Mouse (Mus musculus): ENCODE data around the gene Aplnr. TPM values are rescaled to one million over a fixed set of nuclear protein-coding genes. Genes with fewer than 3 reads are reported as not detected.

The Aplnr gene
- 32.9 and 40.6 TPM in 2 replicates for polyA plus RNA-seq (2016; fragmentation: Nextera tagmentation; extraction: Ambion mirVana)

DNA sequence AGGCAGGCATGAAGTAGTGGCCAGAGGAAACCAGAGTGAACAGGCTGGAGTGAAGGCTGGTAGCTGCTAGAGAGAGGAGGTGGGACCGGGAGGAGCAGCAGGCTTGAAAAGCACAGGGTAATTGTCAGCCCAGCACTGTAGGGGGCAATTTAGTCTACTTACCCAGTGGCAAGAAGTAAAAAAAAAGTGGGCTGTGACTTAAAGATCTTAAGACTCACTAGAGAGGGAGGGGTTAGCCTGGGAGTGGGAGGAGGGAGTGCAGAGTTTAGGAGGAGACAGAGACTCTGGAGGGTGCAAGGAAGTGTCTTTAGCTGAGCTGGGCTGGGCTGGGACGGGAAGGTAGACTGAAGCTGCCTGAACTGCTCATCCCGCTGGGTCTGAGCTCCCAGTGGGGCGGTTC, at the start of gene Aplnr:
TSS of gene Aplnr (plus strand) at position 137 of the 400 bp plus-strand sequence.
- Histone ChIP-seq H3K36me3 (no peaks in the 10 kb centered on the region), H3K4me3 (peak within 1 kb of the TSS; percentile 27), H3K27ac (no peak within 1 kb of the TSS), H3K4me1 (peaks cover 16% of the 10 kb centered on the region), H3K9me3 (replicated peaks) (no peaks in the 10 kb centered on the region), H3K27me3 (ENCODE audit: low read depth, poor library complexity, severe bottlenecking) (peaks cover 20% of the 10 kb centered on the region; the same call in 1 of the 2 replicates)
- 5% methylated on average over 4 of the region's 4 CpGs for WGBS
- DNase-seq (ENCODE audit: low spot score): no peak

DNA sequence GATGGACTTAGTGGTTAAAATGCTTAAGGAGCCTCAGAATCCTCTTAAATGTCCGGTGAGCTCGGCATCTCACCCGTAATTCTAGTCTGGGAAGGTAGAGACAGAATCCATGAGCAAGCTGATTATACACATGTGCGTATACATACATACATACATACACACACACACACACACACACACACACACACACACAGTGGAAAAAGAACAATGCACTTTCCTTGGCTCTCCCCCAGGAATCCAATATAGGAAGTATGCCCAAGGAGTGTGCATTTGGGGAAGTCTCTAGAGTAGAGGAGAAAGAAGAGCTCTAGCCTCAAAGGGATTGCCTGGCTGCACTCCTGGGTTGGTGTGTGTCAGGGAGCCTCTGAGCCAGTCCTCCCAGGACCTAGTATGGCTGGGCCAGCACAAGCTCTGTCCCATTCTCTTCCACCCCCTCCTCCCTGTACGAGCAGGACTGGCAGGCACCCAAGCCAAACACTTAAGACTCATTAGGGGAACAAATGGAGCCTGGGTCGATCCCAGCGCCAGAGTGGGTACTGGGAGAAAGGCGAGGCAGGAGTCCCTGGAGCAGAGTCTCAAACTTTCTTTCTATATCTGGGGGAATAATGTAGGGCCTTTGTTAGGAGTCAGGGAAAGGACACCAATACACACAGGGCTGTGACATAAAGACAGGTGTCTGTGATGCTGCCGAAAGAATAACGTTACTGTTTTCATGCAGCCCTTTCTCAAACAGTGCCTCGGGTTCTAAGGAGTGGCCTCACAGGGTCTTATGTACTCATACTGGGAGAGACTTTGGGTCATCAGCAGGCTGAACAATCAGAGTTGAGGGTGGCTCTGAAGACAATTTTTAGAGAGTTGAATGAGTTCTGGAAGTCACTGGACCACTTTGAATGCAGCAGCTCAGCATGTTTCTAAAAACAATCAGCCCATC, 47.0 kb upstream of the Aplnr start:
- Histone ChIP-seq H3K9me3 (replicated peaks) (no peaks in the 10 kb centered on the region), H3K27me3 (ENCODE audit: low read depth, poor library complexity, severe bottlenecking) (no peaks in the 10 kb centered on the region), H3K27ac (no peak overlapping the region), H3K4me1 (no peaks in the 10 kb centered on the region), H3K36me3 (no peaks in the 10 kb centered on the region), H3K4me3 (no peak overlapping the region)
- DNase-seq (ENCODE audit: low spot score): no peak
- 74% methylated on average over 11 of the region's 11 CpGs for WGBS

DNA sequence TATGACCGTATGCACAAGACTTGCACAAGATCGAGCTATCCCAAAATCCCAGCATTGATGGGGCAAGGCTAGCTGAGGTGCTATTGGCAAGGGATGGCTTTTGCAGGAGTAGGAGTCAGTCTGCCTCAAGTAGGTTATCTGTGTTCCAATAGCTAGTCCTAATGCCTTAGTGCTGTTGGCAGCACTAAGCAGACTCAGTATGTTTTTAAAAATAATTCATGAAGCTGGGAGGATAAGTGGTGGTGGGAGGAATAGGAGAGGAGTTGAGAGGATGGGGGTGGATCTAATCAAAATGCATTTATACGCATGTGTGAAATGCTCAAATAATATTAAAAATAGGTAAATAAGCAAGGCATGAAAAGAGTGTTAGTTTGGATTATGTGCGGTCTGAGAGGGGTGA, 44.7 kb upstream of the Aplnr start:
- no peaks in the 10 kb centered on the region for H3K9me3 ChIP-seq (replicated peaks)
- no peaks in the 10 kb centered on the region for H3K27me3 ChIP-seq (ENCODE audit: low read depth, poor library complexity, severe bottlenecking)
- no peaks in the 10 kb centered on the region for H3K36me3 ChIP-seq
- DNase-seq (ENCODE audit: low spot score): no peak
- H3K4me1 ChIP-seq: no peaks in the 10 kb centered on the region
- H3K4me3 ChIP-seq: no peak overlapping the region
- no peak overlapping the region for H3K27ac ChIP-seq
- WGBS: 92% methylated on average over 4 of the region's 4 CpGs

DNA sequence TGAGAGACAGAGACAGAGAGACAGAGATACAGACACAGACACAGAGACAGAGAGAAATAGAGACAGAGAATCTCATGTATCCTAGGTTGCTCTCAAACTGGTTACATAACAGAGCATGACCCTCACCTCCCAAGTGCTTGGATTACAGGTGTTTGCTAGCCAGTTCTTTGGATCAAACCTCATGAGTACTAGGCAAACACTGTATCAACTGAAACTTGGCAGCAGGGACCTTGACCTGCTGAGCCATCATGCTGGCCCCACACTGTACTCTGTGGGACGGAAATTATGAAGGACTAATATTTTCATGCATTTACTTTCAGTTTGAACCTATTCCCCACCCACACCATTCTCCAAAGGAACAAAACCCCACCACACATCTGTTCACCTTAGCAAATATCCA, 42.6 kb upstream of the Aplnr start:
- WGBS: 90% methylated on average over 1 of the region's 1 CpGs
- Histone ChIP-seq H3K4me3 (no peak overlapping the region), H3K9me3 (replicated peaks) (no peaks in the 10 kb centered on the region), H3K27me3 (ENCODE audit: low read depth, poor library complexity, severe bottlenecking) (no peaks in the 10 kb centered on the region), H3K4me1 (no peaks in the 10 kb centered on the region), H3K36me3 (no peaks in the 10 kb centered on the region), H3K27ac (no peak overlapping the region)
- no peak for DNase-seq (ENCODE audit: low spot score)

DNA sequence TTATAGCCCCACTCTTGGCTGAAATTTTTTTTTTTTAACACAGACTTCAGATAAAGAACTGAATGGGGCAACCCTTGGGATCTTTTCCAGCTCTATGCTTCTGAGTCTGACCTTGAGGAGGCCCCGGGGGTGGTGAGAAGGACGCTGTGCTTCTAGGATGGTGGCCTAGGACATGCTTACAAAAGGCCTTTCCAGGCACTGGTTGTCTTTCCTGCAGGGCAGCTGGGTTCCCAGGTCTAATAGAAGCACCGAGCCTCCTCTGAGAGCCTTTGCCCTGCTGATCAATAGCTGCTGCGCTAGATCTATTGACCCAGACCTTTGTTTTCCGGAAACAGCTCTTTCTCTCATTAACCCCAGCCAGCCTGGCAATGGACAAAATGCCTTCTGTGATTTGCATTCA, 40.1 kb upstream of the Aplnr start:
- Histone ChIP-seq H3K36me3 (no peaks in the 10 kb centered on the region), H3K4me3 (no peak overlapping the region), H3K27me3 (ENCODE audit: low read depth, poor library complexity, severe bottlenecking) (no peaks in the 10 kb centered on the region), H3K4me1 (no peaks in the 10 kb centered on the region), H3K27ac (0 out of 2 replicates have a peak overlapping the region, but pooled peaks have one; percentile 37), H3K9me3 (replicated peaks) (no peaks in the 10 kb centered on the region)
- 63% methylated on average over 5 of the region's 5 CpGs for WGBS
- DNase-seq (ENCODE audit: low spot score): no peak

DNA sequence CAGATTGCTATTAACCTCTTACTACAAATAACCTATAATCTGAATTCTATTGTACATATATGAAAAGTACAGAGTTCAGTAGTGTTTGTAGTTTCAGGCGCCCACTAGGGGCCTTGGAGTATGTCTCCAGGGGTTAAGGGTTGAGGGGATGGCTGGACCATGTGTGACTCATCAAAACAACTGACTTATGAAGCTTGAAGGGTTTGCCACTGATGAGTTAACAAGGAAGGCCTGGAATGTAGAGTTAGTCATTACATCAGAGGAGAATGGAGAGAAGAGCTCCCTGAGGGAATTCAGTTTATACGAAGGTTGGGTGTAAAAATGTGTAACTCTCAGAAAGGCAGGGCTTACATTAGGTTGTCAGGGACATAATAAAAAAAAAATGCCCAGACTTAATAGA, 38.0 kb upstream of the Aplnr start:
- H3K27me3 ChIP-seq (ENCODE audit: low read depth, poor library complexity, severe bottlenecking): no peaks in the 10 kb centered on the region
- H3K4me3 ChIP-seq: no peak overlapping the region
- H3K4me1 ChIP-seq: no peaks in the 10 kb centered on the region
- no peaks in the 10 kb centered on the region for H3K36me3 ChIP-seq
- no peak for DNase-seq (ENCODE audit: low spot score)
- no peak overlapping the region for H3K27ac ChIP-seq
- 86% methylated on average over 2 of the region's 2 CpGs for WGBS
- H3K9me3 ChIP-seq (replicated peaks): no peaks in the 10 kb centered on the region

DNA sequence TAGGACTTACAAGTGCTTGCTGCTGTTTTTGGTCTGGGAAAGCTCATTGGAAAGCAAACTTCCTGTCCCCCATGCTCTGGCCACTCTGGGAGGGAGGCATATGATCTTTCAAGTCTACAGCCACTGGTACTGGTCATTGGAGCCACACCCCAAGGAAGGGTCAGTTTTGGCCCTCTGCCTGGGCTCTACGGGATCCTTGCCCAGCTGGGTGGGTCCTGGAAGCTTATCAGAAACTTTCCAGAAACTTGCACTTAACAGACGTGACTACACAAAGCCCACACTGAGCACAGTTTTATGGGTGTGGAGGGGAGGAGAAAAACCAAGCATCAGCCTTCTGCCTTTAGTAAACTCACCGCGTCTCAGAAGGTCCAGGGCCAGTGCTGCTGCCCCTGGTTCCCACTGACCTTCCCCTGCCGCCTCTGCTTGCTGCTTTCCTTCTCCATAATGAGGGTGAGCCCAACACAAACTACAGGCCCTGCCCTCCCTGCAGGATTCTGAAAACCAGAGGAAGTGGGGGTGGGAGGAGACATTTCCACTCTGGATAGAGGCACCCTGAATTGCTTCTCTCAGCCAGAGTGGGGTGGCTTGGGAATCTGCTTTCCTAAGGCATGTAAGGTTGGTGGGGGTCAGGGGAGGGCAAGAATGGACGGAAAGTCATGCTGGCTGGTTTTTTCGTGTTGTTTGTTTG, 37.1 kb upstream of the Aplnr start:
- DNase-seq (ENCODE audit: low spot score): no peak
- Histone ChIP-seq H3K4me1 (no peaks in the 10 kb centered on the region), H3K9me3 (replicated peaks) (no peaks in the 10 kb centered on the region), H3K27me3 (ENCODE audit: low read depth, poor library complexity, severe bottlenecking) (no peaks in the 10 kb centered on the region), H3K27ac (no peak overlapping the region), H3K4me3 (no peak overlapping the region), H3K36me3 (no peaks in the 10 kb centered on the region)
- 78% methylated on average over 7 of the region's 7 CpGs for WGBS

DNA sequence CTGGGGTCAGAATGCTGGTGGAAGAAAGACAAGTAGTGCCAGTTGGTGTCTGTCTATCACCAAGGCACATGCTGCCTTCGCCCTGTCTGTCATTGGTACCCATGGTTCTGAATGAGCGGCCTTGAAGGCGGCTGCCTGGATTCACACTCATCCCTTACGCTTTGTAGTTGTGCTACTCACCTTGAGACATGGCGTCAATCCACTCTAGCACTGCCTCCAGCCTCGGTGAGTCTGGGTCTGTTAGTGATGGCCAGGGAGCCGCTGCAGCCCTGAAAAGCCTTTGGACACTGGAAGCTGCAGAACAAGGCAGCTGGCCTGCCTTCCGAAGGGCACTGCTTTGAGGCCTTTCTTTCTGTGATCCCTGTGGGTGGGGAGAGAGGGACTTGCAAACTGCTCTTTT, 32.8 kb upstream of the Aplnr start:
- Histone ChIP-seq H3K4me3 (no peak overlapping the region), H3K36me3 (no peaks in the 10 kb centered on the region), H3K27ac (no peak overlapping the region), H3K9me3 (replicated peaks) (no peaks in the 10 kb centered on the region), H3K27me3 (ENCODE audit: low read depth, poor library complexity, severe bottlenecking) (no peaks in the 10 kb centered on the region), H3K4me1 (no peaks in the 10 kb centered on the region)
- 80% methylated on average over 8 of the region's 8 CpGs for WGBS
- DNase-seq (ENCODE audit: low spot score): no peak

DNA sequence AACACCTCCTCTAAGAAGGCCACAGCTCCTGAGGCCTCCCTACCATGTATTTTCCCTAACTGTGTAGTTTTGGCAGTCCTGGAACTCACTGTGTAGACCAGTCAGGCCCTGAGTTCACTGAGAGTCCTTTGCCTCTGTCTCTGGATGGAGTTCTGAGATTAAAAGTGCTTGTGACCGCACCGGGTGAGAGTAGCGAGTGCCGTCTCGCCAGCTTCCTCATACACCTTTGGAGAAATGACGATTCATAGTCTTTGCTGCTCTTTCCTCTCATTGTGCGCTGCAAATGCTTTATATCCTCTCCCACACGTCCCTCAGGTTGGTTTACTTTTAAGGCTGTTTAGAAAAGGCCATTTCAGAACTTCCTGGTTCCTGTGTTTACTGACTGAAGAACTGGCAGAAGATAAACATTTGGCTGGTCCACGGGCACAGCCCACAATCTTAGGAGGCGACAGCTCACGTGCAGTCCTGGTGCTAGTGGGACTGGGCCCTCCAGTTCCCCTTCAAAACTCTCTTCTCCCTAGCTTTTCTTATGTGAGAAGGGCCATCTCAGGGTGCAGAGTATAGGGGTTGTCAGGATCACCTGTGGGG, 30.5 kb upstream of the Aplnr start:
- no peak for DNase-seq (ENCODE audit: low spot score)
- 72% methylated on average over 11 of the region's 11 CpGs for WGBS
- Histone ChIP-seq H3K9me3 (replicated peaks) (no peaks in the 10 kb centered on the region), H3K36me3 (no peaks in the 10 kb centered on the region), H3K4me1 (no peaks in the 10 kb centered on the region), H3K27me3 (ENCODE audit: low read depth, poor library complexity, severe bottlenecking) (no peaks in the 10 kb centered on the region), H3K27ac (no peak overlapping the region), H3K4me3 (no peak overlapping the region)

DNA sequence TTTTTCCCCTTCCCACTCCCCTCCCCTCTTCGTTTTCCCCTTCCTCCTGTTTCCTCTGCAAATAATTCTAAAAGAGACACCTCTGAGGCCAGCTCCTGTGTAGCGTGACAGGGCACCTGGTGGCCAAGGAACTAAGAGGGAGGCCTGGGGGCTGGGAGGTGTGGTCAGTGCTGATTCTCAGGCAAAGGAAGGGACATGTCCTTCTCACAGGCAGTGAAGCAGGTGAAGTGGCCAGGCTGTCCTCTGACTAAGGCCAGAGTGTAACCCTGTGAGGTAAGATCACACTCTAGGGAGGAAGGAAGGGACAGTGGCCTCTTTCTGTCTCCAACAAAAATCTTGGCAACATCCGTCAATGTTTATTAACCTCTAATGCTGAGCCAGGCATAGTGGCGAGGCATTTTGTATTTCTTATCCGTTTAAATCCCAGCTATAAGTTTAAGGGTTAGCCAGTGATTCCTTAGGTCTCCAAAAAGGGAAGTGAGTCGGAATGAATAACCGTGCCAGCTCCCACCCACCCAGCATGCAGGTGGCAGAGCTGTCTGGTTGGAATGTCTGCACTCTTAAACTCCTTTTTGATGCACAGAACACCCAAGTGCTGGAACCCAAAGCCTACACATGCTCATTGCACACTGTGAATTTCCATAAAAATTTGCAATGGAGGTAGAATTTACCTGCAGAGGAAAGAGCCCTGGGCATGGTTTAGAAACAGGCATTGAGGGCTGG, 29.8 kb upstream of the Aplnr start:
- Histone ChIP-seq H3K4me1 (no peaks in the 10 kb centered on the region), H3K9me3 (replicated peaks) (no peaks in the 10 kb centered on the region), H3K36me3 (no peaks in the 10 kb centered on the region), H3K27ac (no peak overlapping the region), H3K4me3 (no peak overlapping the region), H3K27me3 (ENCODE audit: low read depth, poor library complexity, severe bottlenecking) (no peaks in the 10 kb centered on the region)
- no peak for DNase-seq (ENCODE audit: low spot score)
- WGBS: 76% methylated on average over 7 of the region's 7 CpGs

DNA sequence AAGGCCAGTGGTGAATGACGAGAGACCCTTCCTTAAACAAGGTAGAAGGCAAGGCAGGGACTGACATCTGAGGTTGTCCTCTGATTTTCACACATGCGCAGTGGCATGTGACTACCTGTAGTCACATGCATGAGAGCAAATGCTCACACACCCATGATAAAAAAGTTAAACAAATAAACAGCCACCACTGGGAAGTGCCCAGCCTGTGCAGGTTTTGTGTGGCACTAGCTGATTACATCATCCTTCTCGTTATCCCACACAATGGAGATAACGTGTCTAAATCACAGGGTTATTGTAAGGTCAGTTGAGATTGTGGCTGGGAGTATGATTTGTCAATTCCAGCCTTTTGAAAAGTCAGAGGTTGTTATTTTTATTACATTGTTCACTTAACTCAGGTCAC, 29.1 kb upstream of the Aplnr start:
- Histone ChIP-seq H3K27me3 (ENCODE audit: low read depth, poor library complexity, severe bottlenecking) (no peaks in the 10 kb centered on the region), H3K4me3 (no peak overlapping the region), H3K4me1 (no peaks in the 10 kb centered on the region), H3K9me3 (replicated peaks) (no peaks in the 10 kb centered on the region), H3K36me3 (no peaks in the 10 kb centered on the region), H3K27ac (no peak overlapping the region)
- DNase-seq (ENCODE audit: low spot score): no peak
- WGBS: 77% methylated on average over 4 of the region's 4 CpGs

DNA sequence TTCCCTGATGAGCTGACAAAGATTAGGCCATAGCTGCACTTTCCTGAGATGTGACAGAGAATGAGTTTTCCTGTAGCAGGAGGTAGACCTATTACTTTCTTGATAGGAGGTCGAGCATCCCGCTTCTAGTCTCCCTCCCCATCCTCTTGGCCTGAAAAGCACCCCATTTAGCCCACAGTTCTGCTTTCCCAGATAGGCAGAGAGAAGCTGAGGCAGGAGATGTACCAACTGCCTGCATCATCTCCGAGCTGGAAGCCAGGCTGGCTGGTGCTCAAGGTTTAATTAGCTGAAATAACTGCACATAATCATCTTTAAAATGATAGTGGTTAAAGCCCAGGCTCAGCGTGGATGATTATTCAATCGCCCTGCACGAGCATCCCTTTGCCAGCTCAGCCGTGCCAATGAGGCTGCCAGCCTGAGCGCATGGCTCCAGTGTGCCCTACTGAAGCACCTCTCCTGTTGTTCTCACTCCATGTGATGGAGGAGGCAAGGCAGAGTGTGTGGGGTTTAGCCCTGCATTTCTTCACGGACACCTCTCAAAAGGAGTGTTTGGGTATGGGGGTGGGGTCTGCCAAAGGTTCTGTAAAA, 25.6 kb upstream of the Aplnr start:
- no peaks in the 10 kb centered on the region for H3K27me3 ChIP-seq (ENCODE audit: low read depth, poor library complexity, severe bottlenecking)
- no peak overlapping the region for H3K4me3 ChIP-seq
- DNase-seq (ENCODE audit: low spot score): no peak
- 82% methylated on average over 9 of the region's 9 CpGs for WGBS
- no peak overlapping the region for H3K27ac ChIP-seq
- H3K9me3 ChIP-seq (replicated peaks): no peaks in the 10 kb centered on the region
- no peaks in the 10 kb centered on the region for H3K4me1 ChIP-seq
- no peaks in the 10 kb centered on the region for H3K36me3 ChIP-seq
